Mouse (Mus musculus) hindbrain, embryonic 14.5 days (tissue): ENCODE measurements around the gene Akr1c18. TPM values are rescaled to one million over a fixed set of nuclear protein-coding genes. Genes with fewer than 3 reads are reported as not detected.
A peak's percentile ranks its signal among the peaks of the same experiment; 100 is the strongest.

Source experiments
- ATAC-seq: fragments of 200-750 bp; cut with Nextera tagmentation; 2 replicates; pipeline ENCODE4 v1.8.0; 2017; ENCODE audit warnings: moderate number of reproducible peaks, mild to moderate bottlenecking, moderate TSS enrichment, moderate library complexity; ENCODE audit not compliant: low FRiP score
- DNase-seq: peaks from one replicate; pipeline ENCODE4 v3.0.0-alpha.2; 2015; ENCODE audit warnings: low spot score
- H3K27ac ChIP-seq: fragments of 300-500 bp; sonication (generic); 2 replicates; pipeline ENCODE4 v1.5.1; 2014; ENCODE audit warnings: mild to moderate bottlenecking, moderate library complexity
- H3K27me3 ChIP-seq: fragments of 300-500 bp; sonication (generic); 2 replicates; pipeline ENCODE4 v1.6.1; 2014; ENCODE audit warnings: mild to moderate bottlenecking, low read length, mixed read lengths; ENCODE audit not compliant: control insufficient read depth, insufficient read depth
- H3K36me3 ChIP-seq: fragments of 300-500 bp; sonication (generic); replicated peaks from 2 replicates; pipeline ENCODE4 v1.6.1; 2014; ENCODE audit not compliant: control insufficient read depth, insufficient read depth
- H3K4me1 ChIP-seq: fragments of 300-500 bp; sonication (generic); replicated peaks from 2 replicates; pipeline ENCODE4 v1.6.1; 2014; ENCODE audit warnings: antibody characterized with exemption, low read length, mixed read lengths; ENCODE audit not compliant: control insufficient read depth, insufficient read depth
- H3K4me2 ChIP-seq: fragments of 300-500 bp; sonication (generic); replicated peaks from 2 replicates; pipeline ENCODE4 v1.6.1; 2014; ENCODE audit warnings: mild to moderate bottlenecking, moderate library complexity
- H3K4me3 ChIP-seq: fragments of 300-500 bp; sonication (generic); replicated peaks from 2 replicates; pipeline ENCODE4 v1.5.1; 2014; ENCODE audit warnings: mild to moderate bottlenecking, low read length
- H3K9ac ChIP-seq: fragments of 300-500 bp; sonication (generic); 2 replicates; pipeline ENCODE4 v1.6.1; 2014
- H3K9me3 ChIP-seq: fragments of 300-500 bp; sonication (generic); 2 replicates; pipeline ENCODE4 v1.6.1; 2016; ENCODE audit warnings: low read length; ENCODE audit not compliant: control insufficient read depth
- whole genome bisulfite sequencing: fragments of 180-500 bp; shearing (Covaris S2); extraction: QIAGEN DNeasy Blood & Tissue Kit; methylation state at CpG from one replicate; pipeline ENCODE4 v1.1.7; 2014; 5-methylcytosine and 5-hydroxymethylcytosine counted together
- polyA plus RNA-seq: library from polyadenylated mRNA; unstranded; fragments of >200 nt; fragmentation: Nextera tagmentation; extraction: Ambion mirVana; gene quantifications from 2 replicates; pipeline ENCODE4 v1.2.1, GENCODE M21; 2014

Gene Akr1c18
- polyA plus RNA-seq, 1 experiment from 2014 or later = not detected

DNA sequence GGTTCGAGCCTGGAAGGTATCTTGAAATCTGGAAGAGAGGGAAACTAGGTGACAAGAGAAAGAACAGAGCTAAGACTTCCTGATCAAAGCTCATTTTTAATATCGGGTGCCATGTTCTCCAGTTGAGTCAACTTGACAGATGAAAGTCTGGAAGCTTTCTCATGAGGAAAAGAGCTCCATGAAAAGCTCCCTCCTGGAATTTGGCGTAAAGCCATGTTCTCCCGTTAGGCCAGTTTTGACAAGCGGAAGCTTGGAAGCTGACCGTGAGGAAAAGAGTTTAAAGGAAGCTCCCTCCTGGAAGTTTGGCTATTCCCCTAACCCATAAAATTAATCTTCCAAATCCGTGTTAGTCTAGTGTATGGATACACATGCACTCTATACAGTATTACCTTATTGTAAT lies 27.3 kb downstream of the Akr1c18 start:
- ATAC-seq (no peak), DNase-seq (no peak)
- Histone ChIP-seq H3K9ac (no peak overlapping the region), H3K4me3 (no peak overlapping the region), H3K4me1 (no peaks in the 10 kb centered on the region), H3K9me3 (peaks cover 3% of the 10 kb centered on the region; the same call in 1 of the 2 replicates), H3K36me3 (no peaks in the 10 kb centered on the region), H3K27ac (no peak overlapping the region), H3K4me2 (no peak overlapping the region), H3K27me3 (no peaks in the 10 kb centered on the region)
- WGBS = 86% methylated on average over 7 of the region's 7 CpGs

DNA sequence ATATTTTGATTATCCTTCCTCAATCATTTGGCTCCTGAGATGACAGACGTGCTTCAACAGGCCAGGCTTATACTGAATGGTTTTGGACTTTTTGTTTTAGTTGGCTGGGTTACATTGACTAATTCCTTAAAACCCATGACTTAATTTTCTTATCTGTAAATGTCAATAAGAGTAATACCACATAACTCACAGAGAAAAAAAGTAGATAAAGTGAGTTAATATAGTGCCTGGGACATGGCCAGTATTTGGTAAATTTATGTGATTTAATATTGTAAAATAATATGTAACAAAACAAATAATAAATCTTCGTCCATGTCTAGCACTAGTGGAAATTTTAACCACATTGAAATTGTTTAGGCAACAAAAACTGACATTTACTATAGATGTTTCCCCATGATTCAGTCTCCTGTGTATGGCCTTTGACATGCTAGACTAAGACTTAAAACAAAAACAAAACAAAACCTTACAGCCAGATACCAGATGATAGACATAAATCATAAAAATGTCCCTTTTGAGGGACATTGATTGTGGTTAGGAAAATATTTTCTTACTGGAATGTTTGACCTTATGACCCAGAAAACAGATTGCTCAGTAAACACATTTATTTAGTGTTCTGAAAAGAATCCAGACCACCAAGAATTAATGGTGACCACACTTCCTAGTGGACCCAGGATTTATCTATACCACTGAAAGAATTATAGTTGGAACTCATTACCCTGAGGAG lies 31.1 kb downstream of the Akr1c18 start:
- no peak for ATAC-seq
- 85% methylated on average over 2 of the region's 2 CpGs for whole genome bisulfite sequencing
- H3K27ac ChIP-seq = no peak overlapping the region

DNA sequence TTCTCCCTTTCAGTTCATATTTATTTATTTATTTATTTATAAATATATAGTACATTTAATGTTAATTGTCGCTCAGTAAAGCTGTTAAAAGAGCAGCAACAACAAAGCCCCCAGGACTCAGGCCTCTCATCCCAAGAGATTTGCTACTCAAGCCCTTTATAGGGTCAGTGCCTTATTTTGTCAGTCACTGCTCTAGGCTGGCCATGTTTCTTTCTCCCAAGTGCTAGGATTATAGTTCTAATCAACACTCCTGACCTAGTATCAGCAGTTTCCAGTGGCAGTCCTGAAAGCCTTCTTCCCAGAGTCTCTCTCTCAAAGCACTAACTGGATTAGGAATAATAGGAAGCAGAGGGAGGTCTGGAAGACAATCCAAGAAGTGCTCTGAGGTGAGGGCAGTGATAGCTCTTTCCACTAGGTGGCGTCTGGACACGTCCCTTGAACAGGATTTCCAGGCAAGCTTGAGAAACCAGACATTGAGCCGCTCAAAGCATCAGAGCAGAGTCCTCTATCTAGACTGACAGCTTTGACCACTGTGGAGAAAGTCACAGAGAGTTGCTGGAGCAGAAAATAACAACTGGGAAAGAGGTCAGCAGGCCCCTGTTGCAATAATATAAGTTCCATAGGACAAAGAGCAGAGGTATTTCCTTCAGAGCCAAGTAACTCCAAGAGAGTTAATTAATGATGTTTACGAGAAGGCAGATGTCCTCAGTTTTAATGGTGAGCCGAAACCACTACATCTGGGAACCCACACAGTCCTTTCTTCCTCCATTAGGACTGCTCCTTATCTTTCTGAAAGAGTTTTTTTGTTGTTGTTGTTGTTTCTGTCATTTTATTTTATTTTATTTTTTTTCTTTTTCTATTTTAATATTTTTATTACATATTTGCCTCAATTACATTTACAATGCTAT lies 39.9 kb downstream of the Akr1c18 start:
- DNase-seq (peak; percentile 79), ATAC-seq (peak; percentile 85)
- Histone ChIP-seq H3K36me3 (no peaks in the 10 kb centered on the region), H3K27me3 (no peaks in the 10 kb centered on the region), H3K4me3 (no peak overlapping the region), H3K9me3 (no peaks in the 10 kb centered on the region), H3K4me2 (no peak overlapping the region), H3K4me1 (no peaks in the 10 kb centered on the region), H3K27ac (no peak overlapping the region), H3K9ac (no peak overlapping the region)
- 31% methylated on average over 6 of the region's 6 CpGs for WGBS

More for the DNA sequence above, 31.1 kb downstream of the Akr1c18 start:
- Histone ChIP-seq H3K4me3 (no peak overlapping the region), H3K9ac (no peak overlapping the region), H3K27me3 (no peaks in the 10 kb centered on the region), H3K4me2 (no peak overlapping the region), H3K36me3 (no peaks in the 10 kb centered on the region), H3K9me3 (no peaks in the 10 kb centered on the region), H3K4me1 (no peaks in the 10 kb centered on the region)
- no peak for DNase-seq

DNA sequence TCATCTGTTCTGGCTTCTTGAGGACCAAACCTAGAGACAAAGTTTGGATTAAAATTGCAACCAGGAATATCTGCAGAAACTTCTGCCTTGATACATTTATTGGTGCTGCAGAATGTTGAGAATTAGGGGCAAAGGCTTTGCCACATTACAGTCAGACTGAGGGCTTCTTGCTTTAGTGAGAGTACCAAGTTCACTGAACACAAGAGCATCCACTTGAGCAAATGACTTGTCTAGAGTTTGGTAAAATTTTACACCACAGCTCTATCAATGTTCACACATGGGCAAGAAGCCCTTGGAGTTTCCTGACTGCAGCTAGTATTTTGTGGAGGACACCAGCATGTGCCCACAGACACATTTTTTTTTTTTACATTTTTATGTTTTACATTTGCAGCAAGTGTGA lies 47.7 kb downstream of the Akr1c18 start:
- H3K9ac ChIP-seq = no peak overlapping the region
- no peak overlapping the region for H3K4me2 ChIP-seq

DNA sequence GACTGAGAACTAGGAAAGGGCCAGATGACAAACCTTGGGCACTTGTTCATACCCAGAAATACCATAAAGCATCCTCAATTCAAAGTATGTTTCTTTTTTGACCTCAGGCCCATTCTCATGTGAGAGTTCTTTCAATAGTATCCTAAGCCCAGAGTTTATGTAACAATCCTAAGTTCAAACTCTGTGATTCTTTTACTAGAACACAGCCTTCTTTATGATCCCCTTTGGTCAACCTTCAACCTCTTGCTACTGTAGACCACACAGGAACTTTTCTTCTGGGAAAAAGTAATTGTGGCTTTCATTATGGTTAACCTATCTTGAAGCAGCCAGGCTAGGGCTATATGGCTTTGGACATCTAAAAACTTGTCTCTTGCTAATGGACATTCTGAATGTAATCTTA lies 48.8 kb downstream of the Akr1c18 start:
- Histone ChIP-seq H3K4me3 (no peak overlapping the region), H3K9ac (no peak overlapping the region), H3K4me2 (no peak overlapping the region), H3K4me1 (no peaks in the 10 kb centered on the region), H3K36me3 (no peaks in the 10 kb centered on the region), H3K27ac (no peak overlapping the region), H3K9me3 (no peaks in the 10 kb centered on the region), H3K27me3 (no peaks in the 10 kb centered on the region)
- DNase-seq (no peak), ATAC-seq (no peak)

More for the DNA sequence above, 47.7 kb downstream of the Akr1c18 start:
- H3K27ac ChIP-seq = no peak overlapping the region
- no peaks in the 10 kb centered on the region for H3K9me3 ChIP-seq
- no peak overlapping the region for H3K4me3 ChIP-seq
- DNase-seq (no peak), ATAC-seq (no peak)
- no peaks in the 10 kb centered on the region for H3K4me1 ChIP-seq
- no peaks in the 10 kb centered on the region for H3K36me3 ChIP-seq
- H3K27me3 ChIP-seq = no peaks in the 10 kb centered on the region

Other genes with a start within 250 kb of the Akr1c18 start
- 10.2 and 12.1 TPM in 2 replicates for gene Net1, start 232.4 kb downstream of the Akr1c18 start, polyA plus RNA-seq
- gene Tubal3, start 232.4 kb downstream of the Akr1c18 start, polyA plus RNA-seq = not detected in 2 replicates
- 0.13 TPM in 1 of 2 replicates, not detected in the other for gene Ucn3, start 205.3 kb downstream of the Akr1c18 start, polyA plus RNA-seq
- gene Akr1c14, start 101.6 kb downstream of the Akr1c18 start, polyA plus RNA-seq = 0.55 and 0.95 TPM in 2 replicates
- gene Akr1c13, start 40.5 kb upstream of the Akr1c18 start, polyA plus RNA-seq = 5.5 and 7.5 TPM in 2 replicates
- 7.3 and 7.6 TPM in 2 replicates for gene Akr1c19, start 78.0 kb upstream of the Akr1c18 start, polyA plus RNA-seq
- gene Akr1c12, start 128.8 kb upstream of the Akr1c18 start, polyA plus RNA-seq = 0.16 and 0.18 TPM in 2 replicates